Mouse (Mus musculus) mouse trophoblast stem cell (cell line): ENCODE results near the gene BC037034.

ENCODE experiments used
- in situ Hi-C, 2 experiments: fragments of 300-500 bp; cut with MseI, MboI; formaldehyde crosslinking; loops; 2 replicates in 1 of 2; 3 replicates in 1 of 2; pipeline ENCODE4 v1.15.1; 2025

BC037034 gene

DNA sequence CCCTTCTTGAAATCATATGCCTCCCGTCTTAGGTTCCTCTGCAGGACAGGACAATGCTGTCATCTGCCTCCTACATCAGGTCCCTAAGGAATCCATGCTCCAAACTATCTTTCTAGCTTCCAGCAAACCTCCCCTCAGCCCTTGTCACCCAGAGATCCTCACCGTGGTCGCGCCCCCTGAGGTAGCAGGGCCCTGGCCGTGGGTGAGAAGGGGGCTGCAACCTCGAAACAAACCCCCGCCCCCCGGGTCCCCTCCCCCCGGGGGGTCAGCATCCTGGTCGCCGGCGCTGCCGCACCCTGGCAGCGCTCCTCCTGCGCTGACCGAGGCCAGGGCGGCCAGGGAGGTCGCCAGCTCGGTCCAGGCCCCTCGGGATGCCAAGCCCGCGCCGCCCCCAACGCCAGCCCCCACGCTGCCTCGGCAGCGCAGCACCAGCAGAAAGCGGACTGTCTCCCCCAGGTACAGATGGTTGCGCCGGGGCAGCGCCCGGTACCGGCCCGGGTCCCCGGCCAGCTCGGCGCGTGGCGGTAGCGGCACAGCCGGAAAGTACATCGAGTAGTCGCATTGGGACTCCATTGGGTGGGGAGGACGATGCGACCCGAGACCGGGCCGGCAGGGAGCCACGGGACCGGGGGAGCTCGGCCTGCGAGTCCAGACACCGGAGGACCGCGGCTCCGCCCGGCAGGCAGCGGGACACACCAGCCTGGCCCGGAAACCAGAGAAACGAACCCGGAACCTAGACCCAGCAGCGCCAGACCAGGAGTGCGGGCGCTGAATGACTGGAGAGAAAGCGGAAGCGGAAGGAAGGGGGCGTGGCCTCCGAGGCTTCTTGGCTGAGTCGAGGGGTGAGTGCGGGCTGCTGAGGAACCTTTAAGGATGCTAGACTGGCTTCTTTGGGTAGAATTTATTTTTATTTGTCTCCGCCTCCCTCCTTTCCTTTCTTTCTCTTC lies at the start of gene BC037034:
TSS of gene BC037034 (minus strand) at position 774 of the 947 bp plus-strand sequence.
- in situ Hi-C loops: no loop called here

- in situ Hi-C loops: no loop called here
These were observed 49.0 kb upstream of the BC037034 start for GRCm38 (mm10) chr5:138312795-138313194.

GRCm38 (mm10) chr5:138299613-138300012 lies 35.8 kb upstream of the BC037034 start:
- in situ Hi-C loops: no loop called here

DNA sequence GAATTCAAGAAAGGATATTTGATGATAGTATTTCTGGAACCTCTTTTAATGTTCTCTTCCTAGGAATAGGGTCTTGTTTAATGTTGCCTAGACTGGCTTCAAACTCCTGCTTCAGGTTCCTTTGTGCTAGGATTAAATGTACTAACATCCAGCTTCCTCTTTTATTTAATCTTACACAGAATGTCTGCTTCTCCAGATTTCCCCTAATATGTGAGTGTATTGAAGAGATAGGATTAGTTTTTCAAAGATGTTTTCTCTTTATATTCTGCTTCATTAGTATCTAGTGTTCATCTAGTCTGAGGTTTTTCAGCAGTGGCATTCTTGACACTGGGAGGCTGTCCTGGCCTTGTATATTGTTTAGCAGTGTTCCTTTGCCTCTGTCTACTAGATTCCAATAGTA lies 30.3 kb upstream of the BC037034 start:
- in situ Hi-C loops: no loop called here

DNA sequence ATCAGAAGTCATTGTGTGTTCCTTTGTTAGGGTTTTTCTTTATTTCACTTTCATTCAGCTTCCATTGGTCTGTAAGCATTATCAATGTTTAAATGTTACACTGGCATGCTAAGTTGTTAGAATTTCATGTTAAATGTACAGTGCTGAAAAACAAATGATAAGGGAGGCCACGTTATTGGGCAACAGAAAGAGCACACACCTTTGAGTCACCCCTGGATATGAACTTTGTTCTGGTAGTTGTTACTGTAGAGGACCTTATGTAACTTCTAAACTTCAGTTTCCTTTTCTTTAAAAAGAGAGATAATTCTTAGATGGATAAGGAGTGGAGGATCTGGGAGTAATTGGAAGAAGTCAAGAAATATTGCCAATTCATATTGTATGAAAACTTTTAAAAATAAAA lies 27.8 kb upstream of the BC037034 start:
- in situ Hi-C loops: no loop called here

- in situ Hi-C loops: loop anchor here in 1 of 2 experiments (10.0 kb wide), 1 partner anchor 167 kb away; no protein-coding TSS in a partner anchor
These were observed 24.0 kb upstream of the BC037034 start for GRCm38 (mm10) chr5:138287861-138288260.

- in situ Hi-C loops: loop anchor here in 1 of 2 experiments (10.0 kb wide), 1 partner anchor 171 kb away; no protein-coding TSS in a partner anchor
These were observed 19.7 kb upstream of the BC037034 start for GRCm38 (mm10) chr5:138283540-138283939.

GRCm38 (mm10) chr5:138281798-138282197 lies 18.0 kb upstream of the BC037034 start:
- in situ Hi-C loops: loop anchor here in 1 of 2 experiments (10.0 kb wide), 1 partner anchor 173 kb away; no protein-coding TSS in a partner anchor

GRCm38 (mm10) chr5:138280829-138281228 lies 17.0 kb upstream of the BC037034 start:
- in situ Hi-C loops: loop anchor here in 1 of 2 experiments (10.0 kb wide), 1 partner anchor 174 kb away; no protein-coding TSS in a partner anchor

GRCm38 (mm10) chr5:138280425-138280768 lies 16.6 kb upstream of the BC037034 start:
- in situ Hi-C loops: loop anchor here in 1 of 2 experiments (10.0 kb wide), 1 partner anchor 174 kb away; no protein-coding TSS in a partner anchor

DNA sequence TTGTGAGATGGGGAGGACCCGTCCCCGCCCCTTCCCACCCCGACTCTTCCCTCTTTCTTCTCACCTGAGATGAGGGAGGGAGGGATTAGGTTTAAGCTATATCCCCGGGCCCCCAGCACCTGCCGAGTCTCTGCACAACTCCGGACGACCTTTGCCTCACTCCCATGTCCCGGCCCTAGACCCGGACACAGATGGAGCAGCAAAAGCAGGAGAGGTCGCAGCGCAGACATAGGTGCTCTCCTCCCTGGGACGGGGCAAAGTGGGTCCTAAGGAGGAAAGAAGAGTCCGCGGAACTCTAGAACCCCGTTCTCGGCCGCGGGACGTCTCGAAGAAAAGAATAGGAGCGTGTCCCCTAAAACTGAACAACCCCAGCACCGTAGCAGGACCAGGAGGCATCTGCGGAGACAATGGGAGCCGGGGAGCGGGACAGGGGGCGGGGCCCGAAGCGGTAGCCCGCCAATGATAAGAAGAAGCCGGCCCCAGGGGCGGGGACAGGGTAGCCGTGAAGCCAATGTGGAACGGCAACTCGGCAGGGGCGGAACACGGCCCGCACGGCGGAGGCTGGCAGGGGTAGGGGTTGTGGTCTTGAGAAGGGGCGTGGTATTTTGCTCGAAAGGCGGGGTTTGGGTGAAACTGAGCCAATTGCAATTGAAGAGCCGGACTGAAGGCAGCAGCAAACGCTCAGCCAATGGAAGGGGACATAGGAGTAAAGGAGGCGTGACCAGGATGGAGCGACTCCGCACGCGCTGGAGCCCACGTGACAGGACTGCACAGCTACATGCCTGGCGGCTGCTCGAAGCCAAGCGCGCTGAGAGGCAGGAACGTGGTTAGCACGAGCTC lies 16.0 kb upstream of the BC037034 start, which contains the start of the genes Gm43720, Gpc2 and Stag3:
TSS of gene Gm43720 (minus strand) at position 374 of the 840 bp plus-strand sequence.
TSS of gene Gpc2 (minus strand) at position 421 of the 840 bp plus-strand sequence.
TSS of gene Stag3 (plus strand) at position 656 of the 840 bp plus-strand sequence.
- in situ Hi-C loops: loop anchor here in 1 of 2 experiments (10.0 kb wide), 1 partner anchor 175 kb away; no protein-coding TSS in a partner anchor

DNA sequence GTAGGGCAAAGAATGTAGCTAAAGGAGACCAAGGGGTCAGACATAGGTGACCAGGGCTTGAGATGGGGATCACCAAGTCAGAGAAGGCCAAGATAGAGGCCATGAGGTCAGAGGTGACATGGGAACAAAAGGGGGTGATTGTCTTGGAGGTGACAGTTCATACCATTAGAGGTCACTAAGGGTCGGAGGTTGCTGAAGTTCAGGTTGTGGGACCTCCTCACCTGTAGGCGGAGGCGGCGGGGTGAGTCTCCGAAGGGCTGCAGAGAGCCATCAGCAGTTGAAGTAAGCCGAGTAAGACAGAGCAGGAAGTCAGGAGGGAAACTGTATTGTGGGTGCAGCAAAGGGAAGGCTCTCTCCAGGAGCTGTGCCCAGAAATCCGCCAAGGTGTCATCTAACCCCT lies 14.2 kb upstream of the BC037034 start:
- in situ Hi-C loops: no loop called here

GRCm38 (mm10) chr5:138275216-138276050 lies 11.6 kb upstream of the BC037034 start:
- in situ Hi-C loops: no loop called here

- in situ Hi-C loops: no loop called here
These were observed 10.4 kb upstream of the BC037034 start for GRCm38 (mm10) chr5:138274186-138274585.

DNA sequence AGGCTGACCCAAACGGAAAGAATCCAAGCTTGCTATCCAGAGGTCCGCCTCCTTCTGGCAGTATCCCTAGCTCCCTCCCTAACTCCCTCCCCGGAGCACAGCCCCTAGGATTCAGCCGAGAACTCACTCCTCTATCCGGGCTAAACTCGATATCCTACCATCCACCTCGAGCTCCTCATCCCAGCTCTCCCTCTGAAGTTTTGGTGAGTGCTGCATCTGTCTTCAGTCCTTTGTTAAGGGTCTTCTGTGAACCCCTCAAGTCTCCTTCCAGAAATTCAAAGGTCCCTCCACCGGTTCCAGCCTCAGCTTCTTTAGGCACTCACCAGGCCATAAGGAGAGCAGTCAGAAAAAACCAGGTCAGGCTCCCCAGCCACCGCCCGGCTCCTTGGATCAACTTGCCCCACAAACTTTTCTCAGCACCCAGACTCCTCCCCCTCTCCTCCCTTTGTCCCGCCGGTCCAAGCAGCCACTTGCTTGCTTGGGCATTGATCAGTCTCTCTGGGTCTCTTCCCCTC lies 8.6 kb upstream of the BC037034 start, which contains the start of gene Gal3st4:
TSS of gene Gal3st4 (minus strand) at position 432 of the 515 bp plus-strand sequence.
- in situ Hi-C loops: no loop called here

DNA sequence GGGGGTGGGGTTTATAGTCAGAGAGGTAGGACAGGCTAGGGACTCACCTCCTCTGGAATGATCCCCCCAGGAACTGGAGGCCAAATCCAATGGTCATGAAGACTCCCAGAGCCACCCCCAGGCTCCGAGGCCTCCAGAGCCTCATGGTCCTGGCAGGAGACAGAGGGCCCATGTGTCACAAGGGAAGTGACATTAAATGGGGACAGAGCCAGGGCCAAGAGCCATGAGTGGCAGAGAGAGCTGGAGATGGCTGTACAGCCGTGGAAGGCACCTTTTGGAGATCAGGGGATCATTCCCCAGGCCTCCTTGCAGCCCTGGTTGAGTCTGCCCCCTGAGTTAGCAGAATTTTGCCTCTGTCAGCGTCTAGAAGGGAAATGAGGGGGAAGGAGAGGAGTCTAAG lies 7.4 kb upstream of the BC037034 start:
- in situ Hi-C loops: no loop called here

DNA sequence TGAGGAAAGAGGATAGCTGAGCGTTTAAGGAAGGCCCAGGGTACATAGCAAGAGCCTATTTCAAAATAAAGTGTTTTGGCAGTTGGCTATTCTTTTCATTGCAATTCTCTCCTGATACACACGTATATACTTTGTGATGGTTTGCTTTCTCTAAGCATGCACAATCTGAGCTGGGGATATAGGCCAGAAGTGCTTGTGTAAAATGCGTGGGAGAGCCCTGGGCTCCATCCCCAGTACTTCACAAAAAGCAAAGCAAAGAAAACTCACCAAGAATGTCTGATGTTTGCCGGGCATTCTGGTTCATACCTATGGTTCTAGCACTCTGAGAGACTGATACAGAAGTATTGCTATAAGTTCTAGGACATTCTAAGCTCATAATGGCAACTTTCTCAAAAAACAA lies 5.1 kb upstream of the BC037034 start:
- in situ Hi-C loops: no loop called here

DNA sequence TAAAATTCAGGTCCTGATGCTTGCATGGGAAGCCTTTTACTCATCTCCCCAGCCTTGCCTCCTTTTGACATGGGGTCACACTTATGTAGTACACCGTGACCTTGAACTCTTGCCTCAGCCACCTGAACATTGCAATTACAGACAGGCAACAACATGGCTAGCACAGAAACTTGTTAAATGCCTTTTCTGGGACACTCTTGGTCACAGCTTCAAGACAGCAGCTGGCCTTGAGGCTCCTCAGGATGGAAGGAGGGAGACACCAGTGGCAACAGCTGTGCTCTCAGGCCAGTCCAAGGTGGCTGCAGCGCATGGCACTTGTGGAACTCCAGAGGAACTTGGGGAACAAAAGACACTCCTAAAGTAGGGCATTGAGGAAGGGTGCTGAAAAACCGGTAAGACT lies 3.3 kb upstream of the BC037034 start:
- in situ Hi-C loops: no loop called here

- in situ Hi-C loops: no loop called here
These were observed 1.9 kb upstream of the BC037034 start for GRCm38 (mm10) chr5:138265712-138266111.

DNA sequence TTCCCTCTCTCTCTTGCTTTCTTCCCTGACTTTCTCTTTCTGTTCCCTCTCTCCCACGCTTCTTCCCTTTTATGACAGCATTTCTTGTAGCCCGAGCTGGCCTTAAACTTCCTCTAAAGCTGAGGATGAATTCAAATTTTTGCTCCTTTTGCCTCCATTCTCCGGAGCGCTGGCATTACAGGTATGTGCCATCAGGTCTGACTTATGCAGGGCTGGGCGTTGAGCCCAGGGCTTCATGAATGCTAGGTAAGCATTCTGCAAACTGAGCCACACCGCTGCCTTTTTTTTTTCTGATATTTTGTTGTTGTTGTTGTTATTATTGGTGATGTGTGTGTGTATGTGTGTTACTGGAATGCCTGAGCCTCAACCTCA lies 360 bp upstream of the BC037034 start:
- in situ Hi-C loops: no loop called here
